Mouse (Mus musculus): Measurements from ENCODE around the gene Zbtb1. TPM values are rescaled to one million over a fixed set of nuclear protein-coding genes. Genes with fewer than 3 reads are reported as not detected.

Zbtb1 gene
- polyA plus RNA-seq, 1 experiment from 2014 or later = 11.7 TPM

GRCm38 (mm10) chr12:76372881-76373818 lies 3.1 kb downstream of the Zbtb1 start:
- Histone ChIP-seq H3K4me2 (ENCODE audit: low read depth, low read length) (no peak overlapping the region), H3K9me3 (replicated peaks; ENCODE audit: control insufficient read depth, low read length) (no peaks in the 10 kb centered on the region), H3K27me3 (ENCODE audit: control insufficient read depth, insufficient read depth, low read length) (no peaks in the 10 kb centered on the region), H3K4me1 (ENCODE audit: control insufficient read depth, insufficient read depth, low read length) (peaks cover 3% of the 10 kb centered on the region; the same call in 1 of the 2 replicates), H3K4me3 (ENCODE audit: low read depth, low read length) (no peak overlapping the region), H3K9ac (replicated peaks; ENCODE audit: low read length) (no peak overlapping the region), H3K27ac (replicated peaks; ENCODE audit: low read depth, low read length) (no peak overlapping the region), H3K36me3 (replicated peaks; ENCODE audit: control insufficient read depth, insufficient read depth, low read depth, low read length) (no peaks in the 10 kb centered on the region)
- DNase-seq (ENCODE audit: low spot score) (peak; percentile 26), ATAC-seq (replicated peaks; ENCODE audit: insufficient number of reproducible peaks, low FRiP score, low TSS enrichment, low read depth) (no peak)
- 79% methylated on average over 5 of the region's 7 CpGs for WGBS

- DNase-seq (ENCODE audit: low spot score) (no peak), ATAC-seq (replicated peaks; ENCODE audit: insufficient number of reproducible peaks, low FRiP score, low TSS enrichment, low read depth) (no peak)
- Histone ChIP-seq H3K36me3 (replicated peaks; ENCODE audit: control insufficient read depth, insufficient read depth, low read depth, low read length) (no peaks in the 10 kb centered on the region), H3K9ac (replicated peaks; ENCODE audit: low read length) (no peak overlapping the region), H3K9me3 (replicated peaks; ENCODE audit: control insufficient read depth, low read length) (no peaks in the 10 kb centered on the region), H3K27ac (replicated peaks; ENCODE audit: low read depth, low read length) (no peak overlapping the region), H3K4me3 (ENCODE audit: low read depth, low read length) (no peak overlapping the region), H3K4me1 (ENCODE audit: control insufficient read depth, insufficient read depth, low read length) (no peaks in the 10 kb centered on the region), H3K4me2 (ENCODE audit: low read depth, low read length) (no peak overlapping the region), H3K27me3 (ENCODE audit: control insufficient read depth, insufficient read depth, low read length) (no peaks in the 10 kb centered on the region)
- 68% methylated on average over 6 of the region's 6 CpGs for WGBS
Measured at GRCm38 (mm10) chr12:76373991-76374390, 3.9 kb downstream of the Zbtb1 start.

DNA sequence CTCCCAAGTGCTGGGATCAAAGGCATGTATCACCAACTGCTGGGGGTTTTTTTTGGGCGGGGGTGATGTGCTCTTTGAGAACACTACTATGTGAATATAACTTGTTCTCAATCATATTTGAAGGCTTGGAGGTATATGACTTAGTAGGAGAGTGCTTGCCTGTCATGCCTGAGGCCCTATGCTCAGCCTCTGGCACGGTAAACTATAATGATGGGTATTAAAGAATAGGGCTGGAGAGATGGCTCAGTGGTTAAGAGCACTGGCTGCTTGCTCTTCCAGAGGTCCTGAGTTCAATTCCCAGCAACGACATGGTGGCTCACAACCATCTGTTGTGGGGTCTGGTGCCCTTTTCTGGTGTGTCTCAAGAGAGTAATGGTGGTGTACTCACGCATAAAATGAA lies 4.8 kb downstream of the Zbtb1 start:
- Histone ChIP-seq H3K36me3 (replicated peaks; ENCODE audit: control insufficient read depth, insufficient read depth, low read depth, low read length) (no peaks in the 10 kb centered on the region), H3K27me3 (ENCODE audit: control insufficient read depth, insufficient read depth, low read length) (no peaks in the 10 kb centered on the region), H3K9me3 (replicated peaks; ENCODE audit: control insufficient read depth, low read length) (no peaks in the 10 kb centered on the region), H3K4me2 (ENCODE audit: low read depth, low read length) (no peak overlapping the region), H3K9ac (replicated peaks; ENCODE audit: low read length) (no peak overlapping the region), H3K27ac (replicated peaks; ENCODE audit: low read depth, low read length) (no peak overlapping the region), H3K4me1 (ENCODE audit: control insufficient read depth, insufficient read depth, low read length) (no peaks in the 10 kb centered on the region), H3K4me3 (ENCODE audit: low read depth, low read length) (no peak overlapping the region)
- ATAC-seq (replicated peaks; ENCODE audit: insufficient number of reproducible peaks, low FRiP score, low TSS enrichment, low read depth) (no peak), DNase-seq (ENCODE audit: low spot score) (no peak)
- WGBS = 79% methylated on average over 4 of the region's 4 CpGs

- ATAC-seq (replicated peaks; ENCODE audit: insufficient number of reproducible peaks, low FRiP score, low TSS enrichment, low read depth) = no peak
- 88% methylated on average over 3 of the region's 3 CpGs for WGBS
Measured at GRCm38 (mm10) chr12:76375506-76375905, 5.4 kb downstream of the Zbtb1 start.

GRCm38 (mm10) chr12:76376649-76377048 lies 6.6 kb downstream of the Zbtb1 start:
- WGBS = 57% methylated on average over 7 of the region's 7 CpGs
- H3K27me3 ChIP-seq (ENCODE audit: control insufficient read depth, insufficient read depth, low read length) = no peaks in the 10 kb centered on the region
- H3K27ac ChIP-seq (replicated peaks; ENCODE audit: low read depth, low read length) = no peak overlapping the region
- no peaks in the 10 kb centered on the region for H3K36me3 ChIP-seq (replicated peaks; ENCODE audit: control insufficient read depth, insufficient read depth, low read depth, low read length)
- H3K4me3 ChIP-seq (ENCODE audit: low read depth, low read length) = no peak overlapping the region
- DNase-seq (ENCODE audit: low spot score) (peak; percentile 51), ATAC-seq (replicated peaks; ENCODE audit: insufficient number of reproducible peaks, low FRiP score, low TSS enrichment, low read depth) (no peak)
- no peaks in the 10 kb centered on the region for H3K9me3 ChIP-seq (replicated peaks; ENCODE audit: control insufficient read depth, low read length)
- H3K4me1 ChIP-seq (ENCODE audit: control insufficient read depth, insufficient read depth, low read length) = no peaks in the 10 kb centered on the region
- H3K9ac ChIP-seq (replicated peaks; ENCODE audit: low read length) = no peak overlapping the region
- H3K4me2 ChIP-seq (ENCODE audit: low read depth, low read length) = no peak overlapping the region

More at GRCm38 (mm10) chr12:76375506-76375905, 5.4 kb downstream of the Zbtb1 start:
- Histone ChIP-seq H3K36me3 (replicated peaks; ENCODE audit: control insufficient read depth, insufficient read depth, low read depth, low read length) (no peaks in the 10 kb centered on the region), H3K27ac (replicated peaks; ENCODE audit: low read depth, low read length) (no peak overlapping the region), H3K9me3 (replicated peaks; ENCODE audit: control insufficient read depth, low read length) (no peaks in the 10 kb centered on the region), H3K4me3 (ENCODE audit: low read depth, low read length) (no peak overlapping the region), H3K4me1 (ENCODE audit: control insufficient read depth, insufficient read depth, low read length) (no peaks in the 10 kb centered on the region), H3K9ac (replicated peaks; ENCODE audit: low read length) (no peak overlapping the region), H3K4me2 (ENCODE audit: low read depth, low read length) (no peak overlapping the region), H3K27me3 (ENCODE audit: control insufficient read depth, insufficient read depth, low read length) (no peaks in the 10 kb centered on the region)
- DNase-seq (ENCODE audit: low spot score) = no peak

GRCm38 (mm10) chr12:76377059-76377458 lies 7.0 kb downstream of the Zbtb1 start:
- ATAC-seq (replicated peaks; ENCODE audit: insufficient number of reproducible peaks, low FRiP score, low TSS enrichment, low read depth) = no peak
- 90% methylated on average over 6 of the region's 6 CpGs for WGBS
- DNase-seq (ENCODE audit: low spot score) = no peak
- H3K4me2 ChIP-seq (ENCODE audit: low read depth, low read length) = no peak overlapping the region
- no peak overlapping the region for H3K27ac ChIP-seq (replicated peaks; ENCODE audit: low read depth, low read length)
- no peaks in the 10 kb centered on the region for H3K27me3 ChIP-seq (ENCODE audit: control insufficient read depth, insufficient read depth, low read length)
- H3K9ac ChIP-seq (replicated peaks; ENCODE audit: low read length) = no peak overlapping the region
- no peaks in the 10 kb centered on the region for H3K9me3 ChIP-seq (replicated peaks; ENCODE audit: control insufficient read depth, low read length)
- no peaks in the 10 kb centered on the region for H3K4me1 ChIP-seq (ENCODE audit: control insufficient read depth, insufficient read depth, low read length)
- H3K36me3 ChIP-seq (replicated peaks; ENCODE audit: control insufficient read depth, insufficient read depth, low read depth, low read length) = no peaks in the 10 kb centered on the region
- no peak overlapping the region for H3K4me3 ChIP-seq (ENCODE audit: low read depth, low read length)

DNA sequence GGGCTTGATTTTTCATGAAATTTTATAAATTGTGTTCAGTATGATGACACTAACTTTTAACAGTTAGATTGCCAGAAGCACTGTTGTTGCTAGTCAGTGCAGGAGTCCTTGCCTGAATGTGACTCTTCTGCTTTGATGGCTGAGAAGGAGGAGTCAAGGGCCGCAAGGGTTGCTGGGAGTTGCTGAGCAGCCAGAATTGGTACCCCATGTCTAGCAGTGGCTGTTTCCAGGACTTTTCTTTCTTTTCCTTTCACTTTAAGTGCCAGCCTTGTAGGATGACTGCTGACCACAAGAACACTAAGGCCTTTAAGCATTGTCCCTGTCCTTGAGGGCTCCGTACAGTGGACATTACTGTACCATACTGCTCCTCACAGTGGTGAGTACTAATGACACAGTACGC lies 7.7 kb downstream of the Zbtb1 start:
- Histone ChIP-seq H3K9ac (replicated peaks; ENCODE audit: low read length) (no peak overlapping the region), H3K36me3 (replicated peaks; ENCODE audit: control insufficient read depth, insufficient read depth, low read depth, low read length) (no peaks in the 10 kb centered on the region), H3K4me2 (ENCODE audit: low read depth, low read length) (no peak overlapping the region), H3K4me1 (ENCODE audit: control insufficient read depth, insufficient read depth, low read length) (no peaks in the 10 kb centered on the region), H3K27ac (replicated peaks; ENCODE audit: low read depth, low read length) (no peak overlapping the region), H3K27me3 (ENCODE audit: control insufficient read depth, insufficient read depth, low read length) (no peaks in the 10 kb centered on the region), H3K4me3 (ENCODE audit: low read depth, low read length) (no peak overlapping the region), H3K9me3 (replicated peaks; ENCODE audit: control insufficient read depth, low read length) (no peaks in the 10 kb centered on the region)
- no peak for ATAC-seq (replicated peaks; ENCODE audit: insufficient number of reproducible peaks, low FRiP score, low TSS enrichment, low read depth)
- WGBS = 91% methylated on average over 3 of the region's 3 CpGs
- DNase-seq (ENCODE audit: low spot score) = no peak

GRCm38 (mm10) chr12:76378556-76378955 lies 8.5 kb downstream of the Zbtb1 start:
- Histone ChIP-seq H3K9me3 (replicated peaks; ENCODE audit: control insufficient read depth, low read length) (no peaks in the 10 kb centered on the region), H3K4me1 (ENCODE audit: control insufficient read depth, insufficient read depth, low read length) (no peaks in the 10 kb centered on the region), H3K36me3 (replicated peaks; ENCODE audit: control insufficient read depth, insufficient read depth, low read depth, low read length) (no peaks in the 10 kb centered on the region), H3K27ac (replicated peaks; ENCODE audit: low read depth, low read length) (no peak overlapping the region), H3K4me3 (ENCODE audit: low read depth, low read length) (no peak overlapping the region), H3K4me2 (ENCODE audit: low read depth, low read length) (no peak overlapping the region), H3K27me3 (ENCODE audit: control insufficient read depth, insufficient read depth, low read length) (no peaks in the 10 kb centered on the region), H3K9ac (replicated peaks; ENCODE audit: low read length) (no peak overlapping the region)
- no peak for ATAC-seq (replicated peaks; ENCODE audit: insufficient number of reproducible peaks, low FRiP score, low TSS enrichment, low read depth)
- 80% methylated on average over 5 of the region's 5 CpGs for WGBS
- no peak for DNase-seq (ENCODE audit: low spot score)

Data from embryonic facial prominence, embryonic 11.5 days (tissue).